Mouse (Mus musculus) olfactory bulb, adult 2 months (tissue): Measurements from ENCODE around the gene Gstp2.

ENCODE experiments used
- CTCF ChIP-seq: fragments of 200-500 bp; IDR thresholded peaks from 2 replicates; pipeline ENCODE4 v1.5.1; 2012; ENCODE audit warnings: low read depth, mild to moderate bottlenecking, low read length, moderate library complexity; ENCODE audit not compliant: insufficient read depth
- POLR2A ChIP-seq: fragments of 200-500 bp; IDR thresholded peaks from 2 replicates; pipeline ENCODE4 v1.6.1; 2012; ENCODE audit warnings: mild to moderate bottlenecking, low read depth, low read length, moderate library complexity; ENCODE audit not compliant: insufficient read depth

DNA sequence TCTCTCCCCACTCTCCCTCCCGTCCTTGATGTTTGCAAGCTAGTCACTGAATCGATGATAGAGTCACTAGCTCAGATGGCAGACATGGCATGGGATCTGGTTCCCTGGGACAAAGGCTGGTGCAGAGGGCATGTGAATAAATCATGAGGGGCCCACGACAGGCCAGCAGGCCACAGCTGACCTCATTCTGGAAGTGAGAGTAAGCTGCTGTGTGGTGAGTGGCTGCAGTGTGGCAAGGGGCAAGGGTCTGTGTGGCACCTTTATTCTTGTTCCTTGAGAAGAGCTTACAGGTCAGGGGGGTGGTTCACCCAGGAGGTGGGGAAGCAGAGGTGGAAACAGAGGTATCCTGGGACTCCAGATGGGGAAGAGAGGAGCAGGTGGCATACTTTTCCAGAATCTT is 35.6 kb upstream of the Gstp2 start, which contains the start of gene Cabp2:
- TF ChIP-seq CTCF: no peak
- no peak for TF ChIP-seq POLR2A
